Mouse (Mus musculus): ENCODE data around the gene Ttll8. TPM values are rescaled to one million over a fixed set of nuclear protein-coding genes. Genes with fewer than 3 reads are reported as not detected.

Gene Ttll8
- total RNA-seq (2023): not detected

GRCm38 (mm10) chr15:88954368-88955072, at the start of gene Ttll8:
Gene Ttll8, minus strand, starts transcription at chr15:88954418.

GRCm38 (mm10) chr15:88982534-88983079, 28.4 kb upstream of the Ttll8 start, which contains the start of gene Mov10l1:
Gene Mov10l1, plus strand, starts transcription at chr15:88982909.

GRCm38 (mm10) chr15:88978281-88979137, 24.3 kb upstream of the Ttll8 start, which contains the start of gene Mlc1:
Gene Mlc1, minus strand, starts transcription at chr15:88979007.

GRCm38 (mm10) chr15:88861772-88862622, 92.2 kb downstream of the Ttll8 start, which contains the start of gene Pim3:
Gene Pim3, plus strand, starts transcription at chr15:88862186.

Other genes starting within 250 kb of the Ttll8 start
- gene Brd1, start 220.2 kb downstream of the Ttll8 start, total RNA-seq (2023): 134 TPM
- 19.6 TPM for gene Zbed4, start 202.8 kb downstream of the Ttll8 start, total RNA-seq (2023)
- 17.0 TPM for gene Alg12, start 135.1 kb downstream of the Ttll8 start, total RNA-seq (2023)
- gene Creld2, start 134.8 kb downstream of the Ttll8 start, total RNA-seq (2023): 23.9 TPM
- gene Pim3, start 92.2 kb downstream of the Ttll8 start, total RNA-seq (2023): 67.4 TPM
- gene Mlc1, start 24.6 kb upstream of the Ttll8 start, total RNA-seq (2023): not detected
- gene Mov10l1, start 28.5 kb upstream of the Ttll8 start, total RNA-seq (2023): not detected
- gene Panx2, start 105.3 kb upstream of the Ttll8 start, total RNA-seq (2023): not detected
- 39.5 TPM for gene Trabd, start 120.7 kb upstream of the Ttll8 start, total RNA-seq (2023)
- 22.8 TPM for gene Selenoo, start 134.7 kb upstream of the Ttll8 start, total RNA-seq (2023)
- 33.7 TPM for gene Tubgcp6, start 168.7 kb upstream of the Ttll8 start, total RNA-seq (2023)
- 13.4 TPM for gene Hdac10, start 174.3 kb upstream of the Ttll8 start, total RNA-seq (2023)
- gene Mapk12, start 186.3 kb upstream of the Ttll8 start, total RNA-seq (2023): 0.37 TPM
- gene Mapk11, start 195.2 kb upstream of the Ttll8 start, total RNA-seq (2023): 7.1 TPM
- gene Plxnb2, start 226.4 kb upstream of the Ttll8 start, total RNA-seq (2023): 1.8 TPM
- 24.3 TPM for gene Dennd6b, start 242.1 kb upstream of the Ttll8 start, total RNA-seq (2023)